15 mouse cellular contexts compared by ENCODE assay signal in genomic region chr11:115282723-115283485, GRCm38 (mm10). TPM values are rescaled to one million over a fixed set of nuclear protein-coding genes. Genes with fewer than 3 reads are reported as not detected.
A peak's percentile ranks its signal among the peaks of the same experiment; 100 is the strongest.
DNase-seq lines count a peak whose midpoint lies in the region; ATAC-seq and TF ChIP-seq lines count a peak whose summit lies in the region.
"Had no signal": no experiment of that assay in that cellular context is flagged by ENCODE, and none has a peak within 500 bp of the region (broad histone marks: within the 10 kb centered on the region; RNA-seq: fewer than 3 reads in every experiment).

No protein-coding gene starts in this region.

- no peak overlapping the region for H3K27ac ChIP-seq in heart, postnatal 0 days (ENCODE audit: low read depth)
- peak overlapping the region; percentile 55; the same call in 1 of the 2 replicates for H3K27ac ChIP-seq in midbrain, postnatal 0 days (ENCODE audit: low read depth, low read length)
- H3K27ac ChIP-seq in midbrain, embryonic 13.5 days = no peak overlapping the region
- H3K27ac ChIP-seq in stomach, embryonic 14.5 days (ENCODE audit: low read length) = no peak overlapping the region; the same call in 1 of the 2 replicates
- H3K27ac ChIP-seq: liver, embryonic 13.5 days had no signal

- no peak overlapping the region for H3K9ac ChIP-seq in heart, postnatal 0 days (replicated peaks; ENCODE audit: low read depth, low read length)
- no peak overlapping the region for H3K9ac ChIP-seq in midbrain, postnatal 0 days (replicated peaks; ENCODE audit: low read length, poor library complexity, severe bottlenecking)
- H3K9ac ChIP-seq in midbrain, embryonic 13.5 days (replicated peaks) = no peak overlapping the region
- no peak overlapping the region for H3K9ac ChIP-seq in stomach, embryonic 14.5 days (replicated peaks; ENCODE audit: low read depth, low read length)
- H3K9ac ChIP-seq: liver, embryonic 13.5 days had no signal

- no peaks in the 10 kb centered on the region for H3K27me3 ChIP-seq in heart, postnatal 0 days (ENCODE audit: control insufficient read depth, insufficient read depth, low read length)
- no peaks in the 10 kb centered on the region for H3K27me3 ChIP-seq in midbrain, postnatal 0 days (ENCODE audit: insufficient read depth, low read length)
- H3K27me3 ChIP-seq in midbrain, embryonic 13.5 days = no peaks in the 10 kb centered on the region
- H3K27me3 ChIP-seq in stomach, embryonic 14.5 days (ENCODE audit: control insufficient read depth, insufficient read depth, low read length) = no peaks in the 10 kb centered on the region
- H3K27me3 ChIP-seq: liver, embryonic 13.5 days had no signal

- DNase-seq in adrenal gland, postnatal 25 days = peak; percentile 62
- DNase-seq in adrenal gland, postnatal 4 days (ENCODE audit: low spot score in 2 of 2) = no peak
- DNase-seq in heart, postnatal 0 days (ENCODE audit: low spot score) = no peak
- DNase-seq in heart, postnatal 4 days = no peak
- peak; percentile 70 for DNase-seq in midbrain, postnatal 0 days (ENCODE audit: low spot score)
- DNase-seq: liver, embryonic 13.5 days; lung, postnatal 14 days; midbrain, embryonic 14.5 days; thymus, postnatal 14 days had no signal

- H3K4me1 ChIP-seq in heart, postnatal 0 days (ENCODE audit: control insufficient read depth, insufficient read depth) = peaks cover 3% of the 10 kb centered on the region
- peaks cover 2% of the 10 kb centered on the region; the same call in 1 of the 2 replicates for H3K4me1 ChIP-seq in midbrain, postnatal 0 days (ENCODE audit: insufficient read depth, low read length)
- H3K4me1 ChIP-seq in midbrain, embryonic 13.5 days (replicated peaks) = peaks cover 12% of the 10 kb centered on the region
- H3K4me1 ChIP-seq in stomach, embryonic 14.5 days (ENCODE audit: control insufficient read depth, insufficient read depth, low read length) = no peaks in the 10 kb centered on the region

- TF ChIP-seq CTCF in heart, postnatal 0 days (IDR thresholded peaks at IDR 0.05; ENCODE audit: low read depth) = no peak
- no peak for TF ChIP-seq CTCF in midbrain, postnatal 0 days (IDR thresholded peaks at IDR 0.05)

- no peak overlapping the region for H3K4me3 ChIP-seq in heart, postnatal 0 days (ENCODE audit: low read depth, low read length)
- H3K4me3 ChIP-seq in midbrain, postnatal 0 days (ENCODE audit: low read depth, low read length) = no peak overlapping the region
- H3K4me3 ChIP-seq in midbrain, embryonic 13.5 days (replicated peaks) = no peak overlapping the region
- no peak overlapping the region for H3K4me3 ChIP-seq in stomach, embryonic 14.5 days (ENCODE audit: low read depth, low read length)
- H3K4me3 ChIP-seq: liver, embryonic 13.5 days had no signal

- ATAC-seq in heart, postnatal 0 days (ENCODE audit: insufficient read depth, low read depth) = peak; percentile 23; the same call in 1 of the 2 replicates
- ATAC-seq in midbrain, postnatal 0 days (ENCODE audit: low FRiP score) = peak; percentile 55; the same call in 1 of the 2 replicates
- no peak for ATAC-seq in midbrain, embryonic 13.5 days
- 0 out of 2 replicates have a peak, but pooled peaks have one; percentile 20 for ATAC-seq in stomach, embryonic 14.5 days (ENCODE audit: insufficient number of reproducible peaks, insufficient read depth, low FRiP score, low read depth)
- no peak for ATAC-seq in frontal cortex, adult (ENCODE audit: low TSS enrichment)

- 73% methylated on average over 8 of the region's 8 CpGs for WGBS in heart, postnatal 0 days
- WGBS in midbrain, postnatal 0 days = 81% methylated on average over 8 of the region's 8 CpGs
- 74% methylated on average over 8 of the region's 8 CpGs for WGBS in midbrain, embryonic 13.5 days
- WGBS in stomach, embryonic 14.5 days = 78% methylated on average over 8 of the region's 8 CpGs

- no peak overlapping the region for H3K4me2 ChIP-seq in heart, postnatal 0 days (ENCODE audit: low read depth, low read length)
- H3K4me2 ChIP-seq in midbrain, postnatal 0 days (ENCODE audit: low read depth, low read length, poor library complexity, severe bottlenecking) = no peak overlapping the region
- no peak overlapping the region for H3K4me2 ChIP-seq in midbrain, embryonic 13.5 days (replicated peaks)
- no peak overlapping the region for H3K4me2 ChIP-seq in stomach, embryonic 14.5 days (replicated peaks; ENCODE audit: low read depth, low read length)
- H3K4me2 ChIP-seq: liver, embryonic 13.5 days had no signal

- H3K9me3 ChIP-seq in heart, postnatal 0 days (replicated peaks; ENCODE audit: control insufficient read depth, low read length) = no peaks in the 10 kb centered on the region
- no peaks in the 10 kb centered on the region for H3K9me3 ChIP-seq in midbrain, postnatal 0 days (ENCODE audit: low read length)
- no peaks in the 10 kb centered on the region for H3K9me3 ChIP-seq in midbrain, embryonic 13.5 days
- no peaks in the 10 kb centered on the region for H3K9me3 ChIP-seq in stomach, embryonic 14.5 days (ENCODE audit: control insufficient read depth, low read depth, low read length)
- H3K9me3 ChIP-seq: G1E; liver, embryonic 13.5 days had no signal

- no peaks in the 10 kb centered on the region for H3K36me3 ChIP-seq in heart, postnatal 0 days (replicated peaks; ENCODE audit: control insufficient read depth, insufficient read depth, low read length)
- H3K36me3 ChIP-seq in midbrain, postnatal 0 days (ENCODE audit: insufficient read depth, low read length) = no peaks in the 10 kb centered on the region
- H3K36me3 ChIP-seq in midbrain, embryonic 13.5 days = no peaks in the 10 kb centered on the region
- H3K36me3 ChIP-seq in stomach, embryonic 14.5 days (ENCODE audit: control insufficient read depth, insufficient read depth, low read length) = no peaks in the 10 kb centered on the region
- H3K36me3 ChIP-seq: G1E; liver, embryonic 13.5 days had no signal

- TF ChIP-seq EP300 in heart, postnatal 0 days (IDR thresholded peaks at IDR 0.05; ENCODE audit: low read depth) = no peak

RNA-seq across cellular contexts. Expression of gene Fdxr, which starts 6.1 kb away (rescaled TPM):
- total RNA-seq in adrenal gland, postnatal 25 days (2021) = 1,338 and 1,408 TPM in 2 replicates
- 100 to 1,000 TPM; 608 to 629 TPM for total RNA-seq in adrenal gland, postnatal 4 days (2021)
- total RNA-seq in heart, postnatal 0 days (2014; rRNA removed; ENCODE audit: low replicate concordance) = 13.8 and 18.2 TPM in 2 replicates
- 9.6 and 10.1 TPM in 2 replicates for polyA plus RNA-seq in heart, postnatal 0 days (2015; fragmentation: Nextera tagmentation; extraction: Ambion mirVana)
- total RNA-seq in heart, postnatal 4 days (2021) = 1 to 10 TPM; 7.5 to 9.5 TPM
- total RNA-seq in midbrain, postnatal 0 days (2014; rRNA removed) = 17.7 and 18.8 TPM in 2 replicates
- 14.8 and 16.7 TPM in 2 replicates for polyA plus RNA-seq in midbrain, postnatal 0 days (2015; fragmentation: Nextera tagmentation; extraction: Ambion mirVana)
- polyA plus RNA-seq in midbrain, embryonic 13.5 days (2015; fragmentation: Nextera tagmentation; extraction: Ambion mirVana) = 19.3 and 24.1 TPM in 2 replicates
- polyA plus RNA-seq in stomach, embryonic 14.5 days (2014; fragmentation: Nextera tagmentation; extraction: Ambion mirVana) = 11.5 and 13.3 TPM in 2 replicates

RNA-seq across cellular contexts. Expression of gene Fads6, which starts 14.6 kb away (rescaled TPM):
- total RNA-seq in adrenal gland, postnatal 25 days (2021) = 75.5 and 93.9 TPM in 2 replicates
- 10 to 100 TPM; 26.0 to 31.3 TPM for total RNA-seq in adrenal gland, postnatal 4 days (2021)
- total RNA-seq in heart, postnatal 0 days (2014; rRNA removed; ENCODE audit: low replicate concordance) = 2.9 and 3.5 TPM in 2 replicates
- polyA plus RNA-seq in heart, postnatal 0 days (2015; fragmentation: Nextera tagmentation; extraction: Ambion mirVana) = 0.33 and 0.34 TPM in 2 replicates
- total RNA-seq in heart, postnatal 4 days (2021) = 1 to 10 TPM in 1 of 2 experiments, under 1 TPM in 1; 0.86 to 1.4 TPM
- total RNA-seq in midbrain, postnatal 0 days (2014; rRNA removed) = 10.2 and 10.6 TPM in 2 replicates
- 1.4 and 1.6 TPM in 2 replicates for polyA plus RNA-seq in midbrain, postnatal 0 days (2015; fragmentation: Nextera tagmentation; extraction: Ambion mirVana)
- 0.41 and 0.43 TPM in 2 replicates for polyA plus RNA-seq in midbrain, embryonic 13.5 days (2015; fragmentation: Nextera tagmentation; extraction: Ambion mirVana)
- 1.3 and 1.5 TPM in 2 replicates for polyA plus RNA-seq in stomach, embryonic 14.5 days (2014; fragmentation: Nextera tagmentation; extraction: Ambion mirVana)
- polyA plus RNA-seq: G1E had no signal

RNA-seq across cellular contexts. Expression of gene Grin2c, which starts 15.9 kb away (rescaled TPM):
- total RNA-seq in adrenal gland, postnatal 25 days (2021) = 2.5 and 3.5 TPM in 2 replicates
- 1 to 10 TPM; 1.8 to 2.0 TPM for total RNA-seq in adrenal gland, postnatal 4 days (2021)
- total RNA-seq in heart, postnatal 0 days (2014; rRNA removed; ENCODE audit: low replicate concordance) = 0.15 and 1.6 TPM in 2 replicates
- not detected in 2 replicates for polyA plus RNA-seq in heart, postnatal 0 days (2015; fragmentation: Nextera tagmentation; extraction: Ambion mirVana)
- total RNA-seq in heart, postnatal 4 days (2021) = under 1 TPM; 0.12 to 0.18 TPM
- 2.9 and 4.1 TPM in 2 replicates for total RNA-seq in midbrain, postnatal 0 days (2014; rRNA removed)
- polyA plus RNA-seq in midbrain, postnatal 0 days (2015; fragmentation: Nextera tagmentation; extraction: Ambion mirVana) = 0.59 and 0.75 TPM in 2 replicates
- 0.06 and 0.12 TPM in 2 replicates for polyA plus RNA-seq in midbrain, embryonic 13.5 days (2015; fragmentation: Nextera tagmentation; extraction: Ambion mirVana)
- not detected in 2 replicates for polyA plus RNA-seq in stomach, embryonic 14.5 days (2014; fragmentation: Nextera tagmentation; extraction: Ambion mirVana)
- polyA plus RNA-seq: G1E; kidney, embryonic 16.5 days had no signal

RNA-seq across cellular contexts. Expression of gene Otop2, which starts 24.1 kb away (rescaled TPM):
- not detected in 2 replicates for total RNA-seq in adrenal gland, postnatal 25 days (2021)
- not detected for total RNA-seq in adrenal gland, postnatal 4 days (2021)
- total RNA-seq in heart, postnatal 0 days (2014; rRNA removed; ENCODE audit: low replicate concordance) = 0.12 TPM in 1 of 2 replicates, not detected in the other
- not detected in 2 replicates for polyA plus RNA-seq in heart, postnatal 0 days (2015; fragmentation: Nextera tagmentation; extraction: Ambion mirVana)
- total RNA-seq in heart, postnatal 4 days (2021) = not detected
- 0.05 and 1.5 TPM in 2 replicates for total RNA-seq in midbrain, postnatal 0 days (2014; rRNA removed)
- polyA plus RNA-seq in midbrain, postnatal 0 days (2015; fragmentation: Nextera tagmentation; extraction: Ambion mirVana) = 0.15 and 0.22 TPM in 2 replicates
- not detected in 2 replicates for polyA plus RNA-seq in midbrain, embryonic 13.5 days (2015; fragmentation: Nextera tagmentation; extraction: Ambion mirVana)
- not detected in 2 replicates for polyA plus RNA-seq in stomach, embryonic 14.5 days (2014; fragmentation: Nextera tagmentation; extraction: Ambion mirVana)
- total RNA-seq: G1E had no signal
- polyA plus RNA-seq: G1E; hindbrain, embryonic 11.5 days; kidney, embryonic 16.5 days; liver, embryonic 13.5 days; midbrain, embryonic 14.5 days had no signal

RNA-seq across cellular contexts. Expression of gene Ush1g, which starts 38.9 kb away (rescaled TPM):
- total RNA-seq in adrenal gland, postnatal 25 days (2021) = 0.62 and 0.79 TPM in 2 replicates
- total RNA-seq in adrenal gland, postnatal 4 days (2021) = under 1 TPM; 0.73 to 0.84 TPM
- 0.31 TPM in 1 of 2 replicates, not detected in the other for total RNA-seq in heart, postnatal 0 days (2014; rRNA removed; ENCODE audit: low replicate concordance)
- 0.03 and 0.05 TPM in 2 replicates for polyA plus RNA-seq in heart, postnatal 0 days (2015; fragmentation: Nextera tagmentation; extraction: Ambion mirVana)
- total RNA-seq in heart, postnatal 4 days (2021) = under 1 TPM; 0.09 to 0.12 TPM
- total RNA-seq in midbrain, postnatal 0 days (2014; rRNA removed) = 0.14 TPM in 1 of 2 replicates, not detected in the other
- polyA plus RNA-seq in midbrain, postnatal 0 days (2015; fragmentation: Nextera tagmentation; extraction: Ambion mirVana) = 0.21 and 0.32 TPM in 2 replicates
- 0.05 TPM in 1 of 2 replicates, not detected in the other for polyA plus RNA-seq in midbrain, embryonic 13.5 days (2015; fragmentation: Nextera tagmentation; extraction: Ambion mirVana)
- polyA plus RNA-seq in stomach, embryonic 14.5 days (2014; fragmentation: Nextera tagmentation; extraction: Ambion mirVana) = 0.10 TPM in 1 of 2 replicates, not detected in the other
- polyA plus RNA-seq: G1E; kidney, embryonic 16.5 days had no signal

Comparison
In these comparisons a context has a peak if more than half of its experiments do, and no peak if none do; other contexts are left out.
1. DNase-seq: peak in adrenal gland, postnatal 25 days (single experiment) and midbrain, postnatal 0 days (single experiment); none in adrenal gland, postnatal 4 days (0 of 2), heart, postnatal 0 days (single experiment) and heart, postnatal 4 days (single experiment).
2. ATAC-seq: peak in heart, postnatal 0 days (single experiment), midbrain, postnatal 0 days (single experiment) and stomach, embryonic 14.5 days (single experiment); none in midbrain, embryonic 13.5 days (single experiment) and frontal cortex, adult (single experiment).
3. RNA of gene Fdxr, which starts 6.1 kb away (total RNA-seq): 1,338 to 1,408 TPM in adrenal gland, postnatal 25 days and 608 to 629 TPM in adrenal gland, postnatal 4 days; 17.7 to 18.8 TPM in midbrain, postnatal 0 days, 13.8 to 18.2 TPM in heart, postnatal 0 days and 7.5 to 9.5 TPM in heart, postnatal 4 days; every median in the first group is over 10 times any median in the second.